In genomic region chr2:180215011-180215461, GRCm38 (mm10) we compare ENCODE assay signal across 9 mouse cellular contexts. TPM values are rescaled to one million over a fixed set of nuclear protein-coding genes. Genes with fewer than 3 reads are reported as not detected.
A peak's percentile ranks its signal among the peaks of the same experiment; 100 is the strongest.
DNase-seq lines count a peak whose midpoint lies in the region; ATAC-seq and TF ChIP-seq lines count a peak whose summit lies in the region.
"Had no signal": no experiment of that assay in that cellular context is flagged by ENCODE, and none has a peak within 500 bp of the region (broad histone marks: within the 10 kb centered on the region; RNA-seq: fewer than 3 reads in every experiment).

No protein-coding gene starts in this region.

- peak overlapping the region; percentile 72 for H3K27ac ChIP-seq in heart, adult 2 months
- H3K27ac ChIP-seq in heart, embryonic 13.5 days (replicated peaks): peak overlapping the region; percentile 79
- H3K27ac ChIP-seq in kidney, postnatal 0 days: peak overlapping the region; percentile 79
- H3K27ac ChIP-seq: embryonic facial prominence, embryonic 12.5 days had no signal

- no peak for TF ChIP-seq POLR2A in heart, adult 2 months (IDR thresholded peaks at IDR 0.05; ENCODE audit: insufficient read depth, low read depth, low read length)

- H3K36me3 ChIP-seq in heart, adult 2 months (ENCODE audit: control insufficient read depth, insufficient read depth, low read length): peaks cover 9% of the 10 kb centered on the region; the same call in 1 of the 2 replicates
- H3K36me3 ChIP-seq in heart, embryonic 13.5 days: peaks cover 7% of the 10 kb centered on the region
- no peaks in the 10 kb centered on the region for H3K36me3 ChIP-seq in kidney, postnatal 0 days (ENCODE audit: insufficient read depth, low read length)
- H3K36me3 ChIP-seq: embryonic facial prominence, embryonic 12.5 days had no signal

- no peaks in the 10 kb centered on the region for H3K27me3 ChIP-seq in heart, adult 2 months (ENCODE audit: control insufficient read depth, insufficient read depth, low read length)
- no peaks in the 10 kb centered on the region for H3K27me3 ChIP-seq in heart, embryonic 13.5 days (replicated peaks)
- H3K27me3 ChIP-seq in kidney, postnatal 0 days (ENCODE audit: insufficient read depth, low read length): no peaks in the 10 kb centered on the region
- H3K27me3 ChIP-seq: embryonic facial prominence, embryonic 12.5 days had no signal

- peaks cover 2% of the 10 kb centered on the region; the same call in 1 of the 2 replicates for H3K79me2 ChIP-seq in heart, adult 2 months (replicated peaks; ENCODE audit: control insufficient read depth, insufficient read depth, low read length)

- no peak overlapping the region for H3K4me3 ChIP-seq in heart, adult 2 months
- H3K4me3 ChIP-seq in heart, embryonic 13.5 days: no peak overlapping the region
- H3K4me3 ChIP-seq in kidney, postnatal 0 days (replicated peaks; ENCODE audit: low read depth, low read length): no peak overlapping the region
- H3K4me3 ChIP-seq: embryonic facial prominence, embryonic 12.5 days had no signal

- TF ChIP-seq CTCF in heart, adult 2 months (IDR thresholded peaks at IDR 0.05): no peak
- no peak for TF ChIP-seq CTCF in kidney, postnatal 0 days (IDR thresholded peaks at IDR 0.05; ENCODE audit: low read depth)

- H3K4me2 ChIP-seq in heart, embryonic 13.5 days: peak overlapping the region; percentile 29; the same call in 1 of the 2 replicates
- H3K4me2 ChIP-seq in kidney, postnatal 0 days (ENCODE audit: low read length): no peak overlapping the region
- H3K4me2 ChIP-seq: embryonic facial prominence, embryonic 12.5 days had no signal

- TF ChIP-seq EP300 in heart, adult 2 months (IDR thresholded peaks at IDR 0.05; ENCODE audit: insufficient read depth, low read depth, low read length): no peak

- no peak for ATAC-seq in heart, embryonic 13.5 days (ENCODE audit: extremely low read depth, insufficient number of reproducible peaks, low FRiP score, low TSS enrichment)
- ATAC-seq in kidney, postnatal 0 days (replicated peaks; ENCODE audit: low FRiP score, low read depth): no peak
- ATAC-seq in megakaryocyte, adult 5-6 weeks (ENCODE audit: poor library complexity, severe bottlenecking): no peak

- WGBS in heart, adult 2 months: 33% methylated on average over 8 of the region's 8 CpGs
- 52% methylated on average over 8 of the region's 8 CpGs for WGBS in heart, embryonic 13.5 days
- 50% methylated on average over 8 of the region's 8 CpGs for WGBS in kidney, postnatal 0 days

- intact Hi-C loops in heart, adult 2 months (cut with DNase I): no loop called here
- intact Hi-C loops in heart, postnatal 36 days (cut with DNase I): no loop called here

- H3K9ac ChIP-seq in heart, adult 2 months (ENCODE audit: low read depth, low read length): peak overlapping the region; percentile 29
- H3K9ac ChIP-seq in heart, embryonic 13.5 days: peak overlapping the region; percentile 57; the same call in 1 of the 2 replicates
- H3K9ac ChIP-seq in kidney, postnatal 0 days (ENCODE audit: low read depth, low read length): no peak overlapping the region
- H3K9ac ChIP-seq: embryonic facial prominence, embryonic 12.5 days had no signal

- H3K9me3 ChIP-seq in heart, embryonic 13.5 days: peaks cover 3% of the 10 kb centered on the region
- H3K9me3 ChIP-seq in kidney, postnatal 0 days (replicated peaks; ENCODE audit: low read length): no peaks in the 10 kb centered on the region
- H3K9me3 ChIP-seq: embryonic facial prominence, embryonic 12.5 days had no signal

- peaks cover 46% of the 10 kb centered on the region for H3K4me1 ChIP-seq in heart, adult 2 months (ENCODE audit: control insufficient read depth, insufficient read depth, low read length)
- peaks cover 57% of the 10 kb centered on the region for H3K4me1 ChIP-seq in heart, embryonic 13.5 days
- H3K4me1 ChIP-seq in kidney, postnatal 0 days (replicated peaks; ENCODE audit: insufficient read depth, low read length): peaks cover 40% of the 10 kb centered on the region

- peak in 1 of 2 experiments; percentile 54 for DNase-seq in heart, adult 2 months
- no peak for DNase-seq in heart, postnatal 36 days
- peak; percentile 46 for DNase-seq in MN1 (ENCODE audit: low spot score)
- no peak for DNase-seq in kidney, postnatal 0 days (ENCODE audit: low spot score)
- DNase-seq in neural tube, embryonic 10.5 days (ENCODE audit: extremely low spot score, low spot score): no peak
- no peak for DNase-seq in cerebellum, adult 9-11 months

RNA-seq across cellular contexts. Expression of gene Lama5, which starts 10.6 kb away (rescaled TPM):
- total RNA-seq in heart, adult 2 months (2021): 100 to 1,000 TPM in 1 of 2 experiments, 10 to 100 TPM in 1; 66.3 to 104 TPM
- polyA plus RNA-seq in heart, adult 2 months (2012; rRNA removed): 83.6 and 109 TPM in 2 replicates
- 10 to 100 TPM; 70.7 to 76.3 TPM for total RNA-seq in heart, postnatal 36 days (2021)
- 21.6 and 22.5 TPM in 2 replicates for polyA plus RNA-seq in heart, embryonic 13.5 days (2015; fragmentation: Nextera tagmentation; extraction: Ambion mirVana)
- 48.6 and 62.4 TPM in 2 replicates for polyA plus RNA-seq in kidney, postnatal 0 days (2015; fragmentation: Nextera tagmentation; extraction: Ambion mirVana)
- 0.48 and 0.83 TPM in 2 replicates for total RNA-seq in megakaryocyte, adult 5-6 weeks (2015)
- total RNA-seq in megakaryocyte, adult 5-6 weeks (2017): 0.18 and 4.0 TPM in 2 replicates

RNA-seq across cellular contexts. Expression of gene Rps21, which starts 42.1 kb away (rescaled TPM):
- total RNA-seq in heart, adult 2 months (2021): 100 to 1,000 TPM; 506 to 570 TPM
- 991 and 1,183 TPM in 2 replicates for polyA plus RNA-seq in heart, adult 2 months (2012; rRNA removed)
- total RNA-seq in heart, postnatal 36 days (2021): 100 to 1,000 TPM; 500 to 574 TPM
- polyA plus RNA-seq in heart, embryonic 13.5 days (2015; fragmentation: Nextera tagmentation; extraction: Ambion mirVana): 332 and 351 TPM in 2 replicates
- 737 and 848 TPM in 2 replicates for polyA plus RNA-seq in kidney, postnatal 0 days (2015; fragmentation: Nextera tagmentation; extraction: Ambion mirVana)
- 1,036 and 1,070 TPM in 2 replicates for total RNA-seq in megakaryocyte, adult 5-6 weeks (2015)
- 1,935 and 2,289 TPM in 2 replicates for total RNA-seq in megakaryocyte, adult 5-6 weeks (2017)

RNA-seq across cellular contexts. Expression of gene Adrm1, which starts 43.8 kb away (rescaled TPM):
- 10 to 100 TPM; 79.2 to 89.0 TPM for total RNA-seq in heart, adult 2 months (2021)
- 56.6 and 76.0 TPM in 2 replicates for polyA plus RNA-seq in heart, adult 2 months (2012; rRNA removed)
- total RNA-seq in heart, postnatal 36 days (2021): 10 to 100 TPM; 86.6 to 89.7 TPM
- 150 and 155 TPM in 2 replicates for polyA plus RNA-seq in heart, embryonic 13.5 days (2015; fragmentation: Nextera tagmentation; extraction: Ambion mirVana)
- 170 and 185 TPM in 2 replicates for polyA plus RNA-seq in kidney, postnatal 0 days (2015; fragmentation: Nextera tagmentation; extraction: Ambion mirVana)
- 55.7 and 58.0 TPM in 2 replicates for total RNA-seq in megakaryocyte, adult 5-6 weeks (2015)
- 32.0 and 39.1 TPM in 2 replicates for total RNA-seq in megakaryocyte, adult 5-6 weeks (2017)

RNA-seq across cellular contexts. Expression of gene Cables2, which starts 58.3 kb away (rescaled TPM):
- total RNA-seq in heart, adult 2 months (2021): 10 to 100 TPM; 11.2 to 14.3 TPM
- polyA plus RNA-seq in heart, adult 2 months (2012; rRNA removed): 17.6 and 26.7 TPM in 2 replicates
- total RNA-seq in heart, postnatal 36 days (2021): 10 to 100 TPM; 11.2 to 13.5 TPM
- 9.0 and 9.3 TPM in 2 replicates for polyA plus RNA-seq in heart, embryonic 13.5 days (2015; fragmentation: Nextera tagmentation; extraction: Ambion mirVana)
- 12.0 and 13.1 TPM in 2 replicates for polyA plus RNA-seq in kidney, postnatal 0 days (2015; fragmentation: Nextera tagmentation; extraction: Ambion mirVana)
- total RNA-seq in megakaryocyte, adult 5-6 weeks (2015): 16.0 and 16.4 TPM in 2 replicates
- total RNA-seq in megakaryocyte, adult 5-6 weeks (2017): 12.1 and 12.8 TPM in 2 replicates

Comparison
In these comparisons a context has a peak if more than half of its experiments do, and no peak if none do; other contexts are left out.
1. RNA of gene Lama5, which starts 10.6 kb away (total RNA-seq): 66.3 to 104 TPM in heart, adult 2 months and 70.7 to 76.3 TPM in heart, postnatal 36 days; 0.18 to 4.0 TPM in megakaryocyte, adult 5-6 weeks; every median in the first group is over 10 times any median in the second.
2. Peak in every context shown above with its lines, with median percentiles within 50 percentile points of each other: H3K27ac ChIP-seq.